Mouse (Mus musculus) liver, embryonic 15.5 days (tissue): ENCODE results near the gene Fyn. TPM values are rescaled to one million over a fixed set of nuclear protein-coding genes. Genes with fewer than 3 reads are reported as not detected.

Experiments
- ATAC-seq: fragments of 200-750 bp; cut with Nextera tagmentation; 2 replicates; pipeline ENCODE4 v1.8.0; 2017; ENCODE audit warnings: moderate number of reproducible peaks, mild to moderate bottlenecking, moderate library complexity; ENCODE audit not compliant: insufficient read depth
- H3K27ac ChIP-seq: fragments of 300-500 bp; sonication (generic); replicated peaks from 2 replicates; pipeline ENCODE4 v1.5.1; 2015; ENCODE audit warnings: mild to moderate bottlenecking, inconsistent platforms
- H3K27me3 ChIP-seq: fragments of 300-500 bp; sonication (generic); 2 replicates; pipeline ENCODE4 v1.6.1; 2015; ENCODE audit warnings: mild to moderate bottlenecking, inconsistent platforms
- H3K36me3 ChIP-seq: fragments of 300-500 bp; sonication (generic); replicated peaks from 2 replicates; pipeline ENCODE4 v1.6.1; 2015; ENCODE audit warnings: moderate library complexity, mild to moderate bottlenecking, inconsistent platforms
- H3K4me1 ChIP-seq: fragments of 300-500 bp; sonication (generic); replicated peaks from 2 replicates; pipeline ENCODE4 v1.6.1; 2015; ENCODE audit warnings: inconsistent platforms
- H3K4me2 ChIP-seq: fragments of 300-500 bp; sonication (generic); 2 replicates; pipeline ENCODE4 v1.6.1; 2015; ENCODE audit warnings: moderate library complexity, mild to moderate bottlenecking, inconsistent platforms
- H3K4me3 ChIP-seq: fragments of 300-500 bp; sonication (generic); replicated peaks from 2 replicates; pipeline ENCODE4 v1.5.1; 2015; ENCODE audit warnings: mild to moderate bottlenecking, inconsistent platforms
- H3K9ac ChIP-seq: fragments of 300-500 bp; sonication (generic); 2 replicates; pipeline ENCODE4 v1.6.1; 2015; ENCODE audit warnings: moderate library complexity, mild to moderate bottlenecking, inconsistent platforms
- H3K9me3 ChIP-seq: fragments of 300-500 bp; sonication (generic); replicated peaks from 2 replicates; pipeline ENCODE4 v1.6.1; 2016; ENCODE audit warnings: inconsistent platforms
- WGBS: fragments of 180-500 bp; shearing (Covaris S2); methylation state at CpG from one replicate; pipeline ENCODE4 v1.1.7; 2015; ENCODE audit warnings: mixed read lengths; ENCODE audit not compliant: insufficient replicate concordance; 5-methylcytosine and 5-hydroxymethylcytosine counted together
- polyA plus RNA-seq: library from polyadenylated mRNA; unstranded; fragments of >200 nt; fragmentation: Nextera tagmentation; extraction: Ambion mirVana; gene quantifications from 2 replicates; pipeline ENCODE4 v1.2.1, GENCODE M21; 2015

Fyn gene
- polyA plus RNA-seq, 1 experiment from 2014 or later: 6.1 TPM

DNA sequence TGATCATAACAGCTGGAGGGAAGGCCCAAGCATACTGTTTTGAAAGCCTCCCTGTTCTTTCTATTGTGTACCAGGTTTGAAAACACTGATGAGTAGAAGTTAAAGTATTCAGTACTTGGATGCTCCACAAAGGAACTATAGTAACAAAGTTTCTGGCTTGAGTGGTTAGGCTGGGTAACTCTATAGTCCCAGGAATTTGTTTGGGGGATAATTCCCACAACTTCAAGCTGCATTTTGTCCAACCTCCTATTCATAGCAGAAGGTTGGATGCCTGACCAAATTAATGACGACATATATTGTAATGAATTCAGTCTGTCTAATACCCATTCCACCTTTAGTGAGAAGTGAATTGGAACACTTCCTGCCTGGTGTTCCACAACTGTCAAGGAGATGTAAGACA lies 22.7 kb upstream of the Fyn start:
- H3K9me3 ChIP-seq: no peaks in the 10 kb centered on the region
- H3K27me3 ChIP-seq: no peaks in the 10 kb centered on the region
- 49% methylated on average over 1 of the region's 1 CpGs for WGBS
- H3K4me1 ChIP-seq: no peaks in the 10 kb centered on the region
- ATAC-seq: no peak
- H3K4me3 ChIP-seq: no peak overlapping the region
- H3K9ac ChIP-seq: no peak overlapping the region
- no peak overlapping the region for H3K27ac ChIP-seq
- no peaks in the 10 kb centered on the region for H3K36me3 ChIP-seq
- H3K4me2 ChIP-seq: no peak overlapping the region

- no peak for ATAC-seq
- no peaks in the 10 kb centered on the region for H3K27me3 ChIP-seq
- no peak overlapping the region for H3K27ac ChIP-seq
- 84% methylated on average over 14 of the region's 14 CpGs for WGBS
- no peaks in the 10 kb centered on the region for H3K9me3 ChIP-seq
- no peaks in the 10 kb centered on the region for H3K36me3 ChIP-seq
- H3K4me3 ChIP-seq: no peak overlapping the region
- no peak overlapping the region for H3K9ac ChIP-seq
- no peak overlapping the region for H3K4me2 ChIP-seq
- H3K4me1 ChIP-seq: no peaks in the 10 kb centered on the region
Measured at GRCm38 (mm10) chr10:39349781-39350364, 18.8 kb upstream of the Fyn start.

- no peaks in the 10 kb centered on the region for H3K36me3 ChIP-seq
- WGBS: 74% methylated on average over 4 of the region's 4 CpGs
- H3K9ac ChIP-seq: no peak overlapping the region
- ATAC-seq: no peak
- no peak overlapping the region for H3K27ac ChIP-seq
- no peaks in the 10 kb centered on the region for H3K9me3 ChIP-seq
- no peak overlapping the region for H3K4me2 ChIP-seq
- peaks cover 3% of the 10 kb centered on the region; the same call in 1 of the 2 replicates for H3K27me3 ChIP-seq
- H3K4me1 ChIP-seq: peaks cover 10% of the 10 kb centered on the region
- H3K4me3 ChIP-seq: no peak overlapping the region
Measured at GRCm38 (mm10) chr10:39364196-39364595, 4.5 kb upstream of the Fyn start.

- H3K4me3 ChIP-seq: peak overlapping the region; percentile 83
- peak overlapping the region; percentile 77 for H3K9ac ChIP-seq
- peak overlapping the region; percentile 80 for H3K27ac ChIP-seq
- no peaks in the 10 kb centered on the region for H3K9me3 ChIP-seq
- H3K36me3 ChIP-seq: no peaks in the 10 kb centered on the region
- peaks cover 3% of the 10 kb centered on the region; the same call in 1 of the 2 replicates for H3K27me3 ChIP-seq
- H3K4me1 ChIP-seq: peaks cover 44% of the 10 kb centered on the region
- peak; percentile 98 for ATAC-seq
- WGBS: under 1% methylated on average over 43 of the region's 44 CpGs
- H3K4me2 ChIP-seq: peak overlapping the region; percentile 97
Measured at GRCm38 (mm10) chr10:39369502-39369931, 862 bp downstream of the Fyn start.

DNA sequence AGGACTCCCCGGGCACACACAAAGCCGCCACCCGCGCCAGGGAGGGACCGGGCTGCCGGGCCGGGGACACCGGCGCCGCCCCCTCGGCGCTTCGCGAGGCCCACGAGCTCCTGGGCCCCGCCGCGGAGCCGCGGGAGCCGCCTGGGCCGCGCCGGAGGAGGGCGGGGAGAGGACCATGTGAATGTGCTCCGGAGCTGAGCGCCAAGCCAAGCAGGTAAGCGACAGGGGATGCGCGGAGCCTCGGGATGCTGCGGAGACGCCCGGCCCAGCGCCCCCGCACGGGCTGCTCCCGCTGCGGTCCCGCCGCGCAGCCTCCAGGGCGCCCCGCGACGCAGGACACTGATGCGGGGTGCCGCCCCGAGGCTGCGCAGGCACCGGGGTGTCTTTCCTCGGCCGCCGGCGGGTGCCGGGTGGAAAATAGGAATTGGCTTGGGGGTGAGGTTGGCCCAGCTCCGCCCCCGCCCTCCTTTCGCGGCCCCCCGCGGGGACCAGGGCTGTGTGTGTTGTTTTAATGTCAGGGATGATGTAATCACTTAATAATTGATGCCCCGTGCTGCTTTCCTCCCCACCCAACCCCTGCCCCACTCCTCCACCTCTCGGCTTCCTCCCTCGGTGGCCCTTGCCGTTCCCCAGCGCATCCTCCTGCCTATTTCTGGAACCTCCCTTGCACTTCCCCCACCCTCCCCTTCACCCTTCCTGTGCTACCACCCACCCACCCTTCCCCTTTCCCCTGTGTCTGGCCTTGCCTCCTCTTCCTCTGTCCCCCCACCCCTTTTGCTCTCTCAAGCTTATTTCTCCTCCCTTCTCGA lies 1.5 kb downstream of the Fyn start:
- H3K36me3 ChIP-seq: no peaks in the 10 kb centered on the region
- peak overlapping the region; percentile 77 for H3K9ac ChIP-seq
- peaks cover 3% of the 10 kb centered on the region; the same call in 1 of the 2 replicates for H3K27me3 ChIP-seq
- peak; percentile 60 for ATAC-seq
- H3K4me1 ChIP-seq: peaks cover 48% of the 10 kb centered on the region
- peak overlapping the region; percentile 97 for H3K4me2 ChIP-seq
- under 1% methylated on average over 67 of the region's 68 CpGs for WGBS
- peak overlapping the region; percentile 83 for H3K4me3 ChIP-seq
- H3K9me3 ChIP-seq: no peaks in the 10 kb centered on the region
- H3K27ac ChIP-seq: peak overlapping the region; percentile 80

DNA sequence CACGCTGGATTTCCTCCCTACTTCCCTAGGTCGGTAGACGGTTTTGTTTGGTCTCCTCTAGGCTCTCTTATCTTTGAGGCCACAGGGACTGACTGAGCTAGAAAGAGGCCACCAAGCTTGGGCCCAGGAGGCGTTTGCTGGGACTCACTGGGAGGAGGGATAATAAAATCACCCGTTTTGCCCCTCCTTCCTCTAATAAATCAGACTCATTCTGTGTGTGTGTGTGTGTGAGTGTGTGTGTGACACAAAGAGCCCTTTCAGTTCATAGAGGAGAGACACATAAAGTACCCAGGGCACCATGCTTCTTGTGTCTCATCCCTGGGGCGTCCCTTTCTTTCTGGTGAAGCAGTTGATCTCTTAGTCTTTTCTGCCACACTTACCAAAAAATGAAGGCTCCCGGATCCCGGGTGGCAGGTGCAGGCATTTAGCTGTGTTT lies 2.1 kb downstream of the Fyn start:
- Histone ChIP-seq H3K4me2 (peak overlapping the region; percentile 97), H3K27ac (peak overlapping the region; percentile 80), H3K4me3 (peak overlapping the region; percentile 83), H3K27me3 (peaks cover 3% of the 10 kb centered on the region; the same call in 1 of the 2 replicates), H3K36me3 (no peaks in the 10 kb centered on the region), H3K9ac (peak overlapping the region; percentile 77), H3K4me1 (peaks cover 48% of the 10 kb centered on the region), H3K9me3 (no peaks in the 10 kb centered on the region)
- ATAC-seq: peak; percentile 32
- 6% methylated on average over 8 of the region's 8 CpGs for WGBS

- Histone ChIP-seq H3K4me3 (peak overlapping the region; percentile 83), H3K4me2 (peak overlapping the region; percentile 97), H3K9ac (0 out of 2 replicates have a peak overlapping the region, but pooled peaks have one; percentile 5), H3K36me3 (no peaks in the 10 kb centered on the region), H3K27me3 (peaks cover 3% of the 10 kb centered on the region; the same call in 1 of the 2 replicates), H3K4me1 (peaks cover 53% of the 10 kb centered on the region), H3K27ac (no peak overlapping the region), H3K9me3 (no peaks in the 10 kb centered on the region)
- WGBS: 25% methylated on average over 2 of the region's 2 CpGs
- no peak for ATAC-seq
Measured at GRCm38 (mm10) chr10:39371467-39371866, 2.8 kb downstream of the Fyn start.

DNA sequence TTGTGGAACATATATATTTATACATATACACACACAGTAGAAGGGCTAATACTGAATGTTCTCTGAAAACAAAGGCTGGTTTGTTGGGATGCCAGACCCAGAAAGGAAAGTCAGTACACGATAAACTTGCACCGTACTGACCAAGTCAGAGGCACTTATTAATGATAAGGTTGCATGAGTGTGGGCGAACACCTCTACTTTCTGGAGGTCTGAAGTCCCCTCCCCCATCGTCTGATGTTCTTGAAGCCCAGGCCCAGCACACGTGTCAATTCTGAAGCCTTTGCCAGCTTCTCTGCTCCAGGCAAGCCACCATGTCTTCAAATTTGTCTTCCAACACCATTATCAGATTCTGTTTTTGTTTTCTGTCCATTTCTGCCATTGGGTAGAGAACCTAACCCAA lies 3.3 kb downstream of the Fyn start:
- ATAC-seq: no peak
- Histone ChIP-seq H3K9ac (no peak overlapping the region), H3K27ac (no peak overlapping the region), H3K27me3 (peaks cover 3% of the 10 kb centered on the region; the same call in 1 of the 2 replicates), H3K4me1 (peaks cover 57% of the 10 kb centered on the region), H3K9me3 (no peaks in the 10 kb centered on the region), H3K36me3 (no peaks in the 10 kb centered on the region), H3K4me2 (peak overlapping the region; percentile 97; the same call in 1 of the 2 replicates), H3K4me3 (no peak overlapping the region)
- WGBS: 38% methylated on average over 5 of the region's 5 CpGs

DNA sequence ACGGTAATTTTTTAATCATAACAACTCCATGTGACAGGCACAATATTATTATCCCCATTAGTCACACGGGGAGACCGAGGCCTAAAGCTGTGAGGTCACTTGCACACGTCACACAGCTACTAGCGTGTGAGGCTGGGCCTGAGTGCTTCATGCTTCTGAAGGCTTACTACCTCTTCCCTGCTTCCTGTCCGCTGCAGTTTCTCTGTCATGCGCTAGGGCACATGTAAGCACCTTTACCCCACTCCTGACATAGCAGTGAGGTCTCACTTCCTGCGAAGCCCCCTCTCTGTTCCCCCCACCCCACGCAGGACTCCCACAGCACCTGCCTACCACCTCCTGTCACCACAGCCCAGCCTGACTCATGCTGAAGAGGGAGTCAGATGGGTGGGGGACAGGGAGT lies 8.0 kb downstream of the Fyn start:
- Histone ChIP-seq H3K4me3 (no peak overlapping the region), H3K9me3 (no peaks in the 10 kb centered on the region), H3K27ac (no peak overlapping the region), H3K9ac (no peak overlapping the region), H3K4me1 (peaks cover 51% of the 10 kb centered on the region), H3K4me2 (no peak overlapping the region), H3K36me3 (no peaks in the 10 kb centered on the region), H3K27me3 (no peaks in the 10 kb centered on the region)
- no peak for ATAC-seq
- WGBS: 66% methylated on average over 9 of the region's 9 CpGs

DNA sequence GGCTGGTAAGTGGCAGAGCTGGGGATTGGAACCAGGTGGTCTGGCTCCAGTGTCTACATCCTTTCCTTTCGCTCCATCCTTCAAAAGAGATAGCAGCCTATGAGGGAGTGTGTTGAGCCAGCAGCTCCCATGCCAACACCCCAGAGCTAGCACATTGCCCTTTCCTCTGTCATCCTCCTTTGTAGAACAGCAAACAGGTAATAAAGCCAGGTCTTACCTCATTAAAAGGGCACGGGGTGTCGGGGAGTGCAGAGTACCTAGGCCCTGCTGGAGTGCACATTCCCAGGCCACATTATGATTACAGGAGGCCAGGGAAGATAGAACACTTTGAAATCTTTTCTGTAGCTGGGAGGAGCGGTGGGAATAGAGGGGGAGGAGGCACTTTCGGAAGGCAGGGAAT lies 8.6 kb downstream of the Fyn start:
- H3K36me3 ChIP-seq: no peaks in the 10 kb centered on the region
- no peaks in the 10 kb centered on the region for H3K27me3 ChIP-seq
- H3K9ac ChIP-seq: no peak overlapping the region
- 68% methylated on average over 5 of the region's 5 CpGs for WGBS
- no peaks in the 10 kb centered on the region for H3K9me3 ChIP-seq
- ATAC-seq: no peak
- no peak overlapping the region for H3K27ac ChIP-seq
- no peak overlapping the region for H3K4me2 ChIP-seq
- H3K4me3 ChIP-seq: no peak overlapping the region
- H3K4me1 ChIP-seq: peaks cover 47% of the 10 kb centered on the region

GRCm38 (mm10) chr10:39378025-39378603 lies 9.5 kb downstream of the Fyn start:
- no peak overlapping the region for H3K4me3 ChIP-seq
- no peak overlapping the region for H3K27ac ChIP-seq
- no peaks in the 10 kb centered on the region for H3K9me3 ChIP-seq
- peaks cover 43% of the 10 kb centered on the region for H3K4me1 ChIP-seq
- 53% methylated on average over 8 of the region's 8 CpGs for WGBS
- H3K9ac ChIP-seq: no peak overlapping the region
- H3K4me2 ChIP-seq: no peak overlapping the region
- H3K27me3 ChIP-seq: no peaks in the 10 kb centered on the region
- 0 out of 2 replicates have a peak, but pooled peaks have one; percentile 14 for ATAC-seq
- no peaks in the 10 kb centered on the region for H3K36me3 ChIP-seq
